Comparison of ENCODE assay signal across 15 mouse cellular contexts in the genomic region with DNA sequence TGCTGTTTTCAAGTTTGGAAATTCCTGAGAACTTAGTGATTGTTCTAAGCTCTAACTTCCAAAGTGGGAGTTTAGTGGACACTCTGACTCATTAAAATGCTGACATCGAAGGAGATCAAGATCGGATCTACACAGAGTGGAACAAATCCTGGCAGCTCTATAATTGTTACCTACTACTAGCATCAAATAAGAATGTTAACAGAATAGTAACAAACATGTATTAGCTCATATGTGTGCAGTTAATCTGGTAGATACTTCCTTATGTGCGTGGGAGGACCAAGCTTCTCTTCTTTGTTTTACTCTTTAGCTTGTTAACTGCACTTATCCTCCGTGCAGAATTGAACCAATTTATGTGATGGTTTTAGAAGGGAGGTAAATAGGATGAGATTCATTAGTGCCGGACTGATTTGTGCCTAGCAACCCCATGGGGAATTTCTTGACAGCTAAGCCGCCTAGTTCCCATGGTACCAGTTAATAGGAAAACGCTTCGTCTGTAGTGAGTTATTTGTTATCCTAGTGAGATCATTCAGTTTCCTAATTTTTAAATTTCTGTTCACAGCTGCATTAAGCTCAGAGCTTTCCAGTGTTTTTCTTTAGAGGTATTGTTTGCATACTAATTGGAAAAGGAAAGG.
DNase-seq lines count a peak whose midpoint lies in the region; ATAC-seq and TF ChIP-seq lines count a peak whose summit lies in the region.
"Had no signal": no experiment of that assay in that cellular context is flagged by ENCODE, and none has a peak within 500 bp of the region (broad histone marks: within the 10 kb centered on the region; RNA-seq: fewer than 3 reads in every experiment).

No protein-coding gene starts in this region.

- peak; percentile 65 for ATAC-seq in hindbrain, embryonic 11.5 days (ENCODE audit: low FRiP score)
- ATAC-seq in forebrain, postnatal 0 days = peak; percentile 68
- ATAC-seq in midbrain, embryonic 12.5 days (ENCODE audit: low FRiP score, low read depth) = peak; percentile 77
- no peak for ATAC-seq in intestine, embryonic 15.5 days

- H3K4me2 ChIP-seq in hindbrain, embryonic 11.5 days (replicated peaks; ENCODE audit: low read depth, low read length) = no peak overlapping the region
- no peak overlapping the region for H3K4me2 ChIP-seq in forebrain, postnatal 0 days (ENCODE audit: low read depth)
- 0 out of 2 replicates have a peak overlapping the region, but pooled peaks have one; percentile 9 for H3K4me2 ChIP-seq in midbrain, embryonic 12.5 days (replicated peaks)
- no peak overlapping the region for H3K4me2 ChIP-seq in intestine, embryonic 15.5 days (replicated peaks)
- H3K4me2 ChIP-seq: embryonic facial prominence, embryonic 12.5 days; kidney, embryonic 15.5 days; liver, embryonic 15.5 days had no signal

- H3K9me3 ChIP-seq in hindbrain, embryonic 11.5 days (ENCODE audit: control insufficient read depth, low read length) = no peaks in the 10 kb centered on the region
- H3K9me3 ChIP-seq in hindbrain, embryonic 10.5 days = no peaks in the 10 kb centered on the region
- no peaks in the 10 kb centered on the region for H3K9me3 ChIP-seq in forebrain, postnatal 0 days (ENCODE audit: low read length)
- no peaks in the 10 kb centered on the region for H3K9me3 ChIP-seq in midbrain, embryonic 12.5 days
- no peaks in the 10 kb centered on the region for H3K9me3 ChIP-seq in intestine, embryonic 15.5 days
- H3K9me3 ChIP-seq: embryonic facial prominence, embryonic 12.5 days; kidney, embryonic 15.5 days; liver, embryonic 15.5 days had no signal

- H3K4me3 ChIP-seq in hindbrain, embryonic 11.5 days (ENCODE audit: low read depth, low read length) = no peak overlapping the region
- H3K4me3 ChIP-seq in hindbrain, embryonic 10.5 days = no peak overlapping the region
- H3K4me3 ChIP-seq in forebrain, postnatal 0 days (ENCODE audit: low read depth, low read length) = no peak overlapping the region
- H3K4me3 ChIP-seq in midbrain, embryonic 12.5 days = no peak overlapping the region
- no peak overlapping the region for H3K4me3 ChIP-seq in intestine, embryonic 15.5 days (replicated peaks)
- H3K4me3 ChIP-seq: embryonic facial prominence, embryonic 12.5 days; kidney, embryonic 15.5 days; liver, embryonic 15.5 days had no signal

- H3K27me3 ChIP-seq in hindbrain, embryonic 11.5 days (ENCODE audit: control insufficient read depth, insufficient read depth, low read length) = no peaks in the 10 kb centered on the region
- no peaks in the 10 kb centered on the region for H3K27me3 ChIP-seq in hindbrain, embryonic 10.5 days (ENCODE audit: insufficient read depth, poor library complexity, severe bottlenecking)
- H3K27me3 ChIP-seq in forebrain, postnatal 0 days (ENCODE audit: insufficient read depth, low read length) = no peaks in the 10 kb centered on the region
- peaks cover 14% of the 10 kb centered on the region for H3K27me3 ChIP-seq in midbrain, embryonic 12.5 days
- H3K27me3 ChIP-seq in intestine, embryonic 15.5 days (replicated peaks) = no peaks in the 10 kb centered on the region
- H3K27me3 ChIP-seq: embryonic facial prominence, embryonic 12.5 days; kidney, embryonic 15.5 days; liver, embryonic 15.5 days had no signal

- H3K27ac ChIP-seq in hindbrain, embryonic 11.5 days (ENCODE audit: low read depth, low read length) = no peak overlapping the region
- H3K27ac ChIP-seq in hindbrain, embryonic 10.5 days = no peak overlapping the region
- no peak overlapping the region for H3K27ac ChIP-seq in forebrain, postnatal 0 days (ENCODE audit: low read depth, low read length)
- H3K27ac ChIP-seq in midbrain, embryonic 12.5 days (replicated peaks) = no peak overlapping the region
- no peak overlapping the region for H3K27ac ChIP-seq in intestine, embryonic 15.5 days
- H3K27ac ChIP-seq: embryonic facial prominence, embryonic 12.5 days; kidney, embryonic 15.5 days; liver, embryonic 15.5 days had no signal

- no peaks in the 10 kb centered on the region for H3K36me3 ChIP-seq in hindbrain, embryonic 11.5 days (ENCODE audit: control insufficient read depth, insufficient read depth, low read length)
- no peaks in the 10 kb centered on the region for H3K36me3 ChIP-seq in hindbrain, embryonic 10.5 days
- no peaks in the 10 kb centered on the region for H3K36me3 ChIP-seq in forebrain, postnatal 0 days (ENCODE audit: insufficient read depth)
- H3K36me3 ChIP-seq in midbrain, embryonic 12.5 days = no peaks in the 10 kb centered on the region
- H3K36me3 ChIP-seq in intestine, embryonic 15.5 days = no peaks in the 10 kb centered on the region
- H3K36me3 ChIP-seq: embryonic facial prominence, embryonic 12.5 days; kidney, embryonic 15.5 days; liver, embryonic 15.5 days had no signal

- TF ChIP-seq CTCF in forebrain, postnatal 0 days (IDR thresholded peaks at IDR 0.05; ENCODE audit: low read depth) = no peak

- H3K4me1 ChIP-seq in hindbrain, embryonic 11.5 days (replicated peaks; ENCODE audit: control insufficient read depth, insufficient read depth, low read length) = no peaks in the 10 kb centered on the region
- H3K4me1 ChIP-seq in hindbrain, embryonic 10.5 days (replicated peaks) = no peaks in the 10 kb centered on the region; the same call in 1 of the 2 replicates
- no peaks in the 10 kb centered on the region for H3K4me1 ChIP-seq in forebrain, postnatal 0 days (ENCODE audit: insufficient read depth)
- peaks cover 8% of the 10 kb centered on the region for H3K4me1 ChIP-seq in midbrain, embryonic 12.5 days
- no peaks in the 10 kb centered on the region for H3K4me1 ChIP-seq in intestine, embryonic 15.5 days (replicated peaks)
- H3K4me1 ChIP-seq: embryonic facial prominence, embryonic 12.5 days; liver, embryonic 15.5 days had no signal

- no peak overlapping the region for H3K9ac ChIP-seq in hindbrain, embryonic 11.5 days (ENCODE audit: low read depth, low read length)
- H3K9ac ChIP-seq in forebrain, postnatal 0 days = no peak overlapping the region
- no peak overlapping the region for H3K9ac ChIP-seq in midbrain, embryonic 12.5 days (replicated peaks)
- no peak overlapping the region for H3K9ac ChIP-seq in intestine, embryonic 15.5 days
- H3K9ac ChIP-seq: embryonic facial prominence, embryonic 12.5 days; kidney, embryonic 15.5 days; liver, embryonic 15.5 days had no signal

- DNase-seq in hindbrain, embryonic 11.5 days (ENCODE audit: low spot score) = peak; percentile 41
- DNase-seq in hindbrain, embryonic 10.5 days (ENCODE audit: low spot score) = no peak
- DNase-seq in forebrain, postnatal 0 days = peak; percentile 18
- DNase-seq in retina, postnatal 1 day = peak; percentile 73
- no peak for DNase-seq in urinary bladder, adult 18-20 months (ENCODE audit: low spot score in 2 of 2)
- DNase-seq in right cerebral cortex, postnatal 4 days = no peak
- DNase-seq: cerebellum, adult 8-10 months; heart, postnatal 36 days; layer of hippocampus, adult 9-11 months; lung, postnatal 36 days had no signal

- 46% methylated on average over 8 of the region's 8 CpGs for WGBS in hindbrain, embryonic 11.5 days
- 55% methylated on average over 8 of the region's 8 CpGs for WGBS in hindbrain, embryonic 10.5 days
- WGBS in forebrain, postnatal 0 days = 8% methylated on average over 8 of the region's 8 CpGs
- 19% methylated on average over 8 of the region's 8 CpGs for WGBS in midbrain, embryonic 12.5 days
- WGBS in intestine, embryonic 15.5 days = 80% methylated on average over 8 of the region's 8 CpGs

Comparison
In these comparisons a context has a peak if more than half of its experiments do, and no peak if none do; other contexts are left out.
1. DNase-seq: peak in hindbrain, embryonic 11.5 days (single experiment), forebrain, postnatal 0 days (single experiment) and retina, postnatal 1 day (single experiment); none in hindbrain, embryonic 10.5 days (single experiment), urinary bladder, adult 18-20 months (0 of 2) and right cerebral cortex, postnatal 4 days (single experiment).